Mouse (Mus musculus) liver, embryonic 14.5 days (tissue): ENCODE measurements around the gene Hist1h3b.

ENCODE experiments used
- CTCF ChIP-seq: IDR thresholded peaks from 2 replicates; pipeline ENCODE4 v1.5.1; 2016; ENCODE audit warnings: antibody characterized with exemption, low read depth, control low read depth
- EP300 ChIP-seq: IDR thresholded peaks from 2 replicates; pipeline ENCODE4 v1.6.1; 2016; ENCODE audit warnings: antibody characterized with exemption, low read depth

DNA sequence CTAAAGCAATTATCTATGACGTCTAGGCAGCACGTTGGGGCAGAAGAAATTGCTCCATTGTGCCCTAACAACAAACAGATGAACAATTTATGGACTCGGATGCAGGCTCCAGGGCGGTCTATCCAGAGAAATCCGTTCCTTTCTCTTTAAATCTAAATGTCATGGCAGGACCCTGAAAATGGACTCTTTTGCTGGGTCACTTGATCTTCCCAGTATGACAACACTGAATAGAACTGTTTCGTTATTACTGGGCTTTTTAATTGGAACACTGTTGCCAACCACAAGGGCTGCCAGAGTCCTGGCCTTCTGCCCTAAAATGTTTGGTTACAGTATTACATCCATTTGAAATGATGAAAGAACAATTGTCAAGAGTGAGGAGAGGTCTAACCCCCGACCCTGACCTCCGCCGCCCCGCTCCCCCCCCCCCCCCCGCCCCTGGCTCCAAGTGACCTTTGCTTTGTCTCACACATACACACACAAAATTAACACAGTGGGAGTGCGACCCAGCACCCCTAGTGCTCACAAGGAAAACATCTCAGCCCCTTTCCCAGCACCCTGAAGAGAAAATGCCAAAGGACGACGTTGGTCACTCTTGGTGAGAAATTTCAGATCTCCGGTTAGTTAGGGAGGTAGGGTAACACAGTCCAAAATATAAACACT is 42.2 kb upstream of the Hist1h3b start:
- no peak for TF ChIP-seq EP300
- no peak for TF ChIP-seq CTCF
